Mouse (Mus musculus): Measurements from ENCODE around the gene Slc7a6os. TPM values are rescaled to one million over a fixed set of nuclear protein-coding genes. Genes with fewer than 3 reads are reported as not detected.

The Slc7a6os gene
- 43.8 and 46.7 TPM in 2 replicates for polyA plus RNA-seq (2014; fragmentation: Nextera tagmentation; extraction: Ambion mirVana)

DNA sequence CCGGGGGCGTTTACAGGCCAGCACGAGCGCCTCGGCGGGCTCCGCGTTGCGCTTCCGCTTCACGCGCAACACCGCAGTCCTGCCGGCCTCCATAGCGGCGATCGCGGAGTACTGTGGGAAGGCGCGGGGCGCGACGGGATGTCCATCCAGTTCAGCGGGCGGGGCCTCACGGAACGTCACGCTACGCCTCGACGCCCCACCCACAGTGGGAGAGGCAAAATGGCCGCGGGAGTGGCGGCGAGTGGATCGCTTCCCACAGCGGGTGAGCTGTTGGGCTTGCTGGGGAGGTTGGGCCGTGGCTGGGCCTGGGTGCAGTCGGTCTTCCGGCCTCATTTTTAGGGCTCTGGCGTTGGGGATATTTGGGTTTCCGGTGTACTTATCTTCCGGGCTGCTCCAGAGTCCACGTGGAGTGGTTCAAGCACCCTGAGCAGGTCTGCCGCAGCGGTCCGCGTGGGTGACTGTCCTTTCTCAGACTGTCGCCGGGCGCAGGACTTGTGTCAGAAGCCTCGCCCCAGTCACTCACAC, at the start of gene Slc7a6os, which contains the start of gene Prmt7:
Gene Slc7a6os (minus strand): TSS at position 115 of the 525 bp plus-strand sequence.
Gene Prmt7 (plus strand): TSS at position 116 of the 525 bp plus-strand sequence.
- Histone ChIP-seq H3K9ac (replicated peaks; ENCODE audit: low read length) (peak within 1 kb of the TSS; percentile 94), H3K36me3 (replicated peaks; ENCODE audit: control insufficient read depth, insufficient read depth, low read depth, low read length) (peaks cover 2% of the 10 kb centered on the region), H3K9me3 (replicated peaks; ENCODE audit: control insufficient read depth, low read length) (no peaks in the 10 kb centered on the region), H3K4me1 (ENCODE audit: control insufficient read depth, insufficient read depth, low read length) (no peaks in the 10 kb centered on the region), H3K27me3 (ENCODE audit: control insufficient read depth, insufficient read depth, low read length) (no peaks in the 10 kb centered on the region), H3K4me2 (ENCODE audit: low read depth, low read length) (peak within 1 kb of the TSS; percentile 41), H3K27ac (replicated peaks; ENCODE audit: low read depth, low read length) (peak within 1 kb of the TSS; percentile 81), H3K4me3 (ENCODE audit: low read depth, low read length) (peak within 1 kb of the TSS; percentile 78)
- WGBS = under 1% methylated on average over 52 of the region's 52 CpGs
- ATAC-seq (replicated peaks; ENCODE audit: insufficient number of reproducible peaks, low FRiP score, low TSS enrichment, low read depth) (peak; percentile 98), DNase-seq (ENCODE audit: low spot score) (peak; percentile 96)

DNA sequence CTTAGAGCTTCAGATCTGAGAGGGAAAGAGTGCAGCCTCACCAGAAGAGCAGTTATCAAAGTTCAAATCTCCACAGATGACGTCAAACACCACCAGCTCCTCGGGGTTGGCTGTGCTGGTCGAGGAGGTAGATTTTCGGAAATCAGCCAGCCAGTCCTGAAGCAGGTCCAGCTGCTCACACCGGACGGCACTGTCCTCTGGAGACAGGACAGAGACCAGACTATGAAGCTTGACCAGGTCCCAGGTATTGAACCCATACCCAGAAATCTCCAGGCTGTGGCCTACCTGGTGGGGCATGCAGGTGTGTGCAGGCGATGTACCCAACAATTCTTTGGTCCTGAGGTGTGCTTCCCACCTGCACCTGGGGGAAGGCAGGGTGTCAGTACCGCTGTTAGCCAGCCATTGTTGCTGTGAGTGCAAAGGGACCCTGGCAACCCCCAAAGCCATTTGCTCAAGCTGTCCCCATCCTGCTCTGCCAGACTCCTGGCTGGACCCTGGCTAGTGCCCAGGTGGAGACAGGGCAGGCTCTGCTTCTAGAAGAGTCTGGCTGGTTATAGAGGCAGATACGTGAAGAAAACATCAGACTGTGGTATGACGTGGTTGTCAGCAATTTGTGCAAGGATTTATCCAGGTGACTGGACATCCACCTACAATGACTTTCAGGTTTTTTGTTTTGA, 49.0 kb upstream of the Slc7a6os start:
- Histone ChIP-seq H3K4me2 (ENCODE audit: low read depth, low read length) (no peak overlapping the region), H3K4me3 (ENCODE audit: low read depth, low read length) (no peak overlapping the region), H3K4me1 (ENCODE audit: control insufficient read depth, insufficient read depth, low read length) (no peaks in the 10 kb centered on the region), H3K9me3 (replicated peaks; ENCODE audit: control insufficient read depth, low read length) (no peaks in the 10 kb centered on the region), H3K27me3 (ENCODE audit: control insufficient read depth, insufficient read depth, low read length) (no peaks in the 10 kb centered on the region), H3K9ac (replicated peaks; ENCODE audit: low read length) (no peak overlapping the region), H3K27ac (replicated peaks; ENCODE audit: low read depth, low read length) (no peak overlapping the region), H3K36me3 (replicated peaks; ENCODE audit: control insufficient read depth, insufficient read depth, low read depth, low read length) (no peaks in the 10 kb centered on the region)
- DNase-seq (ENCODE audit: low spot score) (no peak), ATAC-seq (replicated peaks; ENCODE audit: insufficient number of reproducible peaks, low FRiP score, low TSS enrichment, low read depth) (no peak)
- 93% methylated on average over 10 of the region's 10 CpGs for WGBS

DNA sequence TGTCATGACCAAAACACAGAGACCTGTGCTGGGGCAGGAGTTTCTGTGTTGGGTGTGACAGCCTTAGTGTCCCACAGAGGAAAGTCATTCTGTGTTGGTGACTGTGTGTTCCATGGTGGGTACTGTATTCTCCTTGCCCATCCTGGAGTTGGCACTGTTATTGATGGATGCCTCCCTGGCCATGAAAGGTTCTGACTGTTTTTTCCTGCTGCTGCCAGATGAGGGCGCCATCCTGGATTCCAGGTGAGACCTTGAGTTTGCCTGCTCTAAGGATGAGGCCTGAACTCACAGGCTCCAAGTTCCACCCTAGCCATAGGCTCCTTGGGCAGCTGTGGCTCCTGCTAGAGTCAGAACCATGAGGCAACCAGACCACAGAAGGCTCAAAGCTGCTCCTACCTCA, 47.4 kb upstream of the Slc7a6os start:
- no peak overlapping the region for H3K27ac ChIP-seq (replicated peaks; ENCODE audit: low read depth, low read length)
- no peak overlapping the region for H3K4me2 ChIP-seq (ENCODE audit: low read depth, low read length)
- no peak overlapping the region for H3K4me3 ChIP-seq (ENCODE audit: low read depth, low read length)
- H3K4me1 ChIP-seq (ENCODE audit: control insufficient read depth, insufficient read depth, low read length) = no peaks in the 10 kb centered on the region
- 17% methylated on average over 1 of the region's 1 CpGs for WGBS
- H3K9ac ChIP-seq (replicated peaks; ENCODE audit: low read length) = no peak overlapping the region
- H3K27me3 ChIP-seq (ENCODE audit: control insufficient read depth, insufficient read depth, low read length) = no peaks in the 10 kb centered on the region
- DNase-seq (ENCODE audit: low spot score) (no peak), ATAC-seq (replicated peaks; ENCODE audit: insufficient number of reproducible peaks, low FRiP score, low TSS enrichment, low read depth) (no peak)
- no peaks in the 10 kb centered on the region for H3K9me3 ChIP-seq (replicated peaks; ENCODE audit: control insufficient read depth, low read length)
- no peaks in the 10 kb centered on the region; the same call in 1 of the 2 replicates for H3K36me3 ChIP-seq (replicated peaks; ENCODE audit: control insufficient read depth, insufficient read depth, low read depth, low read length)

DNA sequence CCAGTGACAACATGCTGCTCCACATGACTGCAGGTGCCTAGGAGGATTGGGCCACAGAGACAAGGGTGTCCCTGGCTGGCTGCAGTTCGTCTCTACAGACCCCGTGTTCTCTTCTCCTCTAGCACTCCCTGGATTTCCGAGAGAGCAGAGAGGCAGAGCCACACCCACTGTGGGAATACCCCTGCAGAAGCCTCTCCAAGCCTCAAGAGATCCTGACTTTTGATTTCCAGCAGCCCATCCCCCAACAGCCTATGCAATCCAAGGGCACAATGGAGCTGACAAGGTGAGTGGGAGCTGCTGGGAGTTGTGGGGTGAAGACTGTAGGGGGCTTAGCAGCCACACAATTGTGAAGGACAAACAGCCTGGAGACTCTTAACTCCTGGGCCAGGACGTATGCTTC, 39.5 kb upstream of the Slc7a6os start:
- Histone ChIP-seq H3K9ac (replicated peaks; ENCODE audit: low read length) (no peak overlapping the region), H3K4me3 (ENCODE audit: low read depth, low read length) (no peak overlapping the region), H3K27me3 (ENCODE audit: control insufficient read depth, insufficient read depth, low read length) (no peaks in the 10 kb centered on the region), H3K4me2 (ENCODE audit: low read depth, low read length) (no peak overlapping the region), H3K9me3 (replicated peaks; ENCODE audit: control insufficient read depth, low read length) (no peaks in the 10 kb centered on the region), H3K36me3 (replicated peaks; ENCODE audit: control insufficient read depth, insufficient read depth, low read depth, low read length) (peaks cover 8% of the 10 kb centered on the region), H3K27ac (replicated peaks; ENCODE audit: low read depth, low read length) (no peak overlapping the region), H3K4me1 (ENCODE audit: control insufficient read depth, insufficient read depth, low read length) (no peaks in the 10 kb centered on the region)
- no peak for DNase-seq (ENCODE audit: low spot score)
- WGBS = 76% methylated on average over 4 of the region's 4 CpGs
- no peak for ATAC-seq (replicated peaks; ENCODE audit: insufficient number of reproducible peaks, low FRiP score, low TSS enrichment, low read depth)

DNA sequence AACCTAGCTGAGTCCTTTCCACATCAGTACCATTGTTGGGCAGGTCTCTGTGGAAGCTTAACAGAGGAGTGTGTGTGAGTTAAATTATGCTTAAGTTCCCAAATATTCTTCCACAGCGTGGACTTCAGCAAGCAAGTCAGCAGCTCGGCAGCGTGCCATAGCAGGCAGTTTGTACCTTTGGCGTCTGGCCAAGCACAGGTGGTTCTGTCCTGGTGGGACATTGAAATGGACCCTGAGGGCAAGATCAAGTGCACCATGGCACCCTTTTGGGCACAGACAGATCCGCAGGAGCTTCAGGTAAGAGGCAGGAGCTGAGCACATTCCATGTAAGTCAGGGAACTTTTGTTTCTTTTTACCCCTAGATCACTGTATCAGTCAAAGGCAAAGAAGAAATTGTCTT, 26.4 kb upstream of the Slc7a6os start:
- 96% methylated on average over 5 of the region's 5 CpGs for WGBS
- DNase-seq (ENCODE audit: low spot score) = no peak
- no peaks in the 10 kb centered on the region for H3K27me3 ChIP-seq (ENCODE audit: control insufficient read depth, insufficient read depth, low read length)
- no peak overlapping the region for H3K27ac ChIP-seq (replicated peaks; ENCODE audit: low read depth, low read length)
- no peak overlapping the region for H3K4me2 ChIP-seq (ENCODE audit: low read depth, low read length)
- H3K4me3 ChIP-seq (ENCODE audit: low read depth, low read length) = no peak overlapping the region
- H3K9ac ChIP-seq (replicated peaks; ENCODE audit: low read length) = no peak overlapping the region
- H3K4me1 ChIP-seq (ENCODE audit: control insufficient read depth, insufficient read depth, low read length) = no peaks in the 10 kb centered on the region
- no peak for ATAC-seq (replicated peaks; ENCODE audit: insufficient number of reproducible peaks, low FRiP score, low TSS enrichment, low read depth)
- no peaks in the 10 kb centered on the region for H3K9me3 ChIP-seq (replicated peaks; ENCODE audit: control insufficient read depth, low read length)
- H3K36me3 ChIP-seq (replicated peaks; ENCODE audit: control insufficient read depth, insufficient read depth, low read depth, low read length) = no peaks in the 10 kb centered on the region

DNA sequence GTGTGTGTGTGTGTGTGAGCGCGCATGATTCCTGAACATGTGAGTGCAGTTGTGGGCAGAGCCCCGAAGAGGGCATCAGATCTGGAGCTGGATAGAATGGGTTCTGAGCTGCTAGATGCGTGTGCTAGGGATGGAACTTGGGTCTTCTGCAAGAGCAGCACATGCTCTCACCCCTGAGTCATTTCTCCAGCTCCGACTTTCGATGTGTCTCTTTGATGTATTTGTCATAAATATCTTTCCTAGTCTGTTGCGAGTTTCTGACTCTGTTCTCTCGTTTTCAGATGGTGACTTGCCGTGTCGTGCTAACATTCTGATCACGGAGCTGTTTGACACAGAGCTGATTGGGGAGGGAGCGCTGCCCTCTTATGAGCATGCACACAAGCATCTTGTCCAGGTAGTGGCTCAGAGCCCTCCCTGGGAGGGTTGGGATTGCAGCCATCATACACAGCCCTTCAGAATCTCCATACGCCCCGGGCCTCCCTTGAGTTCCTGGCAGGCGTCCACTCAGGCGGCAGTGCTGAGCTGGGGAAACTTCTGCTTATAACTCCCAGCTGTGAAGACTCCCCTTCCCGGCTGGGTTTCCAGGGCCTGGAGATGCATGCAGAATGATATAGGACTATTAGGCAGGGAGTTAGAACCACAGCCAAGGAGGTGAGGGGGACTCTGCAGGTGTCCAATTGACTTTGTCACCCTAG, 24.0 kb upstream of the Slc7a6os start:
- Histone ChIP-seq H3K4me3 (ENCODE audit: low read depth, low read length) (no peak overlapping the region), H3K27me3 (ENCODE audit: control insufficient read depth, insufficient read depth, low read length) (no peaks in the 10 kb centered on the region), H3K27ac (replicated peaks; ENCODE audit: low read depth, low read length) (no peak overlapping the region), H3K4me1 (ENCODE audit: control insufficient read depth, insufficient read depth, low read length) (no peaks in the 10 kb centered on the region), H3K4me2 (ENCODE audit: low read depth, low read length) (no peak overlapping the region), H3K36me3 (replicated peaks; ENCODE audit: control insufficient read depth, insufficient read depth, low read depth, low read length) (no peaks in the 10 kb centered on the region), H3K9ac (replicated peaks; ENCODE audit: low read length) (no peak overlapping the region), H3K9me3 (replicated peaks; ENCODE audit: control insufficient read depth, low read length) (no peaks in the 10 kb centered on the region)
- no peak for ATAC-seq (replicated peaks; ENCODE audit: insufficient number of reproducible peaks, low FRiP score, low TSS enrichment, low read depth)
- DNase-seq (ENCODE audit: low spot score) = no peak
- 91% methylated on average over 17 of the region's 17 CpGs for WGBS

DNA sequence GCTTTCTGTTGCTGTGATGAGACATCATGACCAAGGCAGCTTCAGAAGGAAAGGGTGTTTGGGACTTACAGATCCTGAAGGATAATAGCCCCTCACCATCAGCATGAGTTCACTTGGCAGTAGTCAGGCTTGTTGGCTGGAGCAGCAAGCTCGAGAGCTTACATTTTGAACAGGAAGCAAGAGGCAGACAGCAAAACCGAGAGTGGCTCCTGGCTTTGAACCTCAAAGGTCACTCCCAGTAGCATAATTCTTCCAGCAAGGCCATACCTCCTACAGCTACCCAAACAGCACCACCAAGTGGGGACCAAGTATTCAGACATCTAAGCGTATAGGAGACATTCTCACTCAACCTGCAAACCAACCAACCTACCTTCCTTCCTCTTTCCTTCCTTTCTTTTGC, 22.0 kb upstream of the Slc7a6os start:
- no peaks in the 10 kb centered on the region for H3K9me3 ChIP-seq (replicated peaks; ENCODE audit: control insufficient read depth, low read length)
- WGBS = 74% methylated on average over 3 of the region's 3 CpGs
- DNase-seq (ENCODE audit: low spot score) (no peak), ATAC-seq (replicated peaks; ENCODE audit: insufficient number of reproducible peaks, low FRiP score, low TSS enrichment, low read depth) (no peak)
- H3K4me3 ChIP-seq (ENCODE audit: low read depth, low read length) = no peak overlapping the region
- H3K4me1 ChIP-seq (ENCODE audit: control insufficient read depth, insufficient read depth, low read length) = no peaks in the 10 kb centered on the region
- peaks cover 4% of the 10 kb centered on the region; the same call in 1 of the 2 replicates for H3K36me3 ChIP-seq (replicated peaks; ENCODE audit: control insufficient read depth, insufficient read depth, low read depth, low read length)
- no peaks in the 10 kb centered on the region for H3K27me3 ChIP-seq (ENCODE audit: control insufficient read depth, insufficient read depth, low read length)
- H3K27ac ChIP-seq (replicated peaks; ENCODE audit: low read depth, low read length) = no peak overlapping the region
- no peak overlapping the region for H3K4me2 ChIP-seq (ENCODE audit: low read depth, low read length)
- no peak overlapping the region for H3K9ac ChIP-seq (replicated peaks; ENCODE audit: low read length)

DNA sequence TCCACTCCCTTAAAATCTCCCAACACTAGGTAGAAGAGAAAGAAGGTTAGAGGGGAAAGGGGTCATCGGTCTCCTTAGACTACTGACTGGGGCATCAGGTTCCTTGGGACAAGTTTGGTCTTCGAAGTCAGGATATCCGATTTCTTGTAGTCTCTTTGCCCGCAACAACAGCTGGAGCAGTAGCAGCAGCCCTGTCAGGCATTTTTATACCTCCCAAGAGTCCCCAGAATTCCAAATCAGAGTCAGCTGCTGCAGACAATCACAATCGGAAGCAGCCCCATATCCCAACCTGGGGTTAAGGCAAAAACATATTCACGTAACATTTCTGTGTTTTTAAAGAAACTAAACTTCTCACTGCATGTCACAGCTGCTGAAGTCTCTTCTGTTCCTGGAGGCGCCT, 20.8 kb upstream of the Slc7a6os start:
- H3K36me3 ChIP-seq (replicated peaks; ENCODE audit: control insufficient read depth, insufficient read depth, low read depth, low read length) = peaks cover 4% of the 10 kb centered on the region; the same call in 1 of the 2 replicates
- H3K4me3 ChIP-seq (ENCODE audit: low read depth, low read length) = no peak overlapping the region
- H3K9me3 ChIP-seq (replicated peaks; ENCODE audit: control insufficient read depth, low read length) = no peaks in the 10 kb centered on the region
- no peak overlapping the region for H3K9ac ChIP-seq (replicated peaks; ENCODE audit: low read length)
- DNase-seq (ENCODE audit: low spot score) = peak; percentile 9
- no peaks in the 10 kb centered on the region for H3K27me3 ChIP-seq (ENCODE audit: control insufficient read depth, insufficient read depth, low read length)
- WGBS = 73% methylated on average over 7 of the region's 7 CpGs
- no peak for ATAC-seq (replicated peaks; ENCODE audit: insufficient number of reproducible peaks, low FRiP score, low TSS enrichment, low read depth)
- H3K4me2 ChIP-seq (ENCODE audit: low read depth, low read length) = no peak overlapping the region
- H3K4me1 ChIP-seq (ENCODE audit: control insufficient read depth, insufficient read depth, low read length) = no peaks in the 10 kb centered on the region
- no peak overlapping the region for H3K27ac ChIP-seq (replicated peaks; ENCODE audit: low read depth, low read length)

Measured in embryonic facial prominence, embryonic 11.5 days (tissue).